Mouse (Mus musculus): ENCODE results near the gene Adam12.

DNA sequence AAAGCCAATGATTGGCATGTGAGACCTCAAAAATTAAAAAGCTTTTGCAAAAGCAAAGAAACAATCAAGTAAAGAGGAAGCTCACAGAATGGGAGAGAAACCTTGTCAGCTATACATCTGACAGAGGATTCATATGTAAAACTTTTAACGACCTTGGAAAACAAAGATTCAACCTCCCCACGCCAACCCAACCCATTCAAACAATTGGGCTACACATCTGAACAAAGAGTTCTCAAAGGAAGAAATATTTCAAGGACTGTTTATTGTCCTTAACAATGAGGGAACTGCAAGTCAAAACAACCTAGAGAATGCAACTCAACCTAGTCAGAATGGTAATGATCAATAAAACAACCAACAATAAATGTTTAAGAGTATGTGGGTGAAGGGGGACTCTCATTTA, 284.6 kb downstream of the Adam12 start:
- TF ChIP-seq CTCF (conservative IDR thresholded peaks at IDR 0.05; ENCODE audit: insufficient read depth, insufficient read length, low read depth, low read length): no peak
- TF ChIP-seq POLR2A (IDR thresholded peaks at IDR 0.05; ENCODE audit: low read depth, low read length): no peak
